Mouse (Mus musculus) liver, embryonic 11.5 days (tissue): ENCODE results near the gene Shisa6. TPM values are rescaled to one million over a fixed set of nuclear protein-coding genes. Genes with fewer than 3 reads are reported as not detected.

ENCODE experiments used
- ATAC-seq: fragments of 200-750 bp; cut with Nextera tagmentation; replicated peaks from 2 replicates; pipeline ENCODE4 v1.8.0; 2017; ENCODE audit warnings: moderate number of reproducible peaks, mild to moderate bottlenecking, moderate TSS enrichment, moderate library complexity; ENCODE audit not compliant: low FRiP score
- DNase-seq: peaks from one replicate; pipeline ENCODE4 v3.0.0-alpha.2; 2017; ENCODE audit warnings: low spot score
- H3K27ac ChIP-seq: fragments of 300-500 bp; sonication (generic); 2 replicates; pipeline ENCODE4 v1.5.1; 2014; ENCODE audit warnings: mild to moderate bottlenecking, low read depth, low read length, control low read depth
- H3K27me3 ChIP-seq: fragments of 300-500 bp; sonication (generic); replicated peaks from 2 replicates; pipeline ENCODE4 v1.6.1; 2014; ENCODE audit warnings: low read length, mixed read lengths; ENCODE audit not compliant: control insufficient read depth, insufficient read depth
- H3K36me3 ChIP-seq: fragments of 300-500 bp; sonication (generic); 2 replicates; pipeline ENCODE4 v1.6.1; 2014; ENCODE audit warnings: mild to moderate bottlenecking, low read length, moderate library complexity, mixed read lengths; ENCODE audit not compliant: control insufficient read depth, insufficient read depth
- H3K4me1 ChIP-seq: fragments of 300-500 bp; sonication (generic); replicated peaks from 2 replicates; pipeline ENCODE4 v1.6.1; 2014; ENCODE audit warnings: low read length, mixed read lengths; ENCODE audit not compliant: control insufficient read depth, insufficient read depth
- H3K4me2 ChIP-seq: fragments of 300-500 bp; sonication (generic); 2 replicates; pipeline ENCODE4 v1.6.1; 2014; ENCODE audit warnings: mild to moderate bottlenecking, control low read depth, moderate library complexity
- H3K4me3 ChIP-seq: fragments of 300-500 bp; sonication (generic); 2 replicates; pipeline ENCODE4 v1.5.1; 2014; ENCODE audit warnings: low read depth, low read length, control low read depth
- H3K9ac ChIP-seq: fragments of 300-500 bp; sonication (generic); 2 replicates; pipeline ENCODE4 v1.6.1; 2014; ENCODE audit warnings: low read depth, low read length, control low read depth
- H3K9me3 ChIP-seq: fragments of 300-500 bp; sonication (generic); 2 replicates; pipeline ENCODE4 v1.6.1; 2016; ENCODE audit warnings: low read length, inconsistent platforms, mixed read lengths; ENCODE audit not compliant: control insufficient read depth
- whole genome bisulfite sequencing: fragments of 180-500 bp; shearing (Covaris S2); extraction: QIAGEN DNeasy Blood & Tissue Kit; methylation state at CpG from one replicate; pipeline ENCODE4 v1.1.7; 2014; 5-methylcytosine and 5-hydroxymethylcytosine counted together
- polyA plus RNA-seq: library from polyadenylated mRNA; unstranded; fragments of >200 nt; fragmentation: Nextera tagmentation; extraction: Ambion mirVana; gene quantifications from 2 replicates; pipeline ENCODE4 v1.2.1, GENCODE M21; 2014

Gene Shisa6
- polyA plus RNA-seq, 1 experiment from 2014 or later = 0.22 TPM

- DNase-seq = no peak
Measured at GRCm38 (mm10) chr11:66534291-66534690, 8.5 kb upstream of the Shisa6 start.

GRCm38 (mm10) chr11:66528146-66528545 lies 2.4 kb upstream of the Shisa6 start:
- Histone ChIP-seq H3K9ac (no peak overlapping the region), H3K36me3 (no peaks in the 10 kb centered on the region), H3K27me3 (peaks cover 59% of the 10 kb centered on the region), H3K4me1 (0 out of 2 replicates have a peak, but pooled peaks cover 2% of the 10 kb centered on the region), H3K4me3 (no peak overlapping the region), H3K4me2 (no peak overlapping the region), H3K27ac (no peak overlapping the region), H3K9me3 (no peaks in the 10 kb centered on the region)
- no peak for DNase-seq
- ATAC-seq = no peak

More at GRCm38 (mm10) chr11:66534291-66534690, 8.5 kb upstream of the Shisa6 start:
- WGBS = 86% methylated on average over 4 of the region's 4 CpGs
- H3K9me3 ChIP-seq = no peaks in the 10 kb centered on the region
- H3K27me3 ChIP-seq = no peaks in the 10 kb centered on the region
- no peak for ATAC-seq
- no peaks in the 10 kb centered on the region for H3K36me3 ChIP-seq
- no peak overlapping the region for H3K9ac ChIP-seq
- no peak overlapping the region for H3K27ac ChIP-seq
- H3K4me3 ChIP-seq = no peak overlapping the region
- H3K4me1 ChIP-seq = no peaks in the 10 kb centered on the region
- H3K4me2 ChIP-seq = no peak overlapping the region

GRCm38 (mm10) chr11:66527343-66527742 lies 1.6 kb upstream of the Shisa6 start:
- peaks cover 61% of the 10 kb centered on the region for H3K27me3 ChIP-seq
- WGBS = 1% methylated on average over 5 of the region's 5 CpGs
- H3K9ac ChIP-seq = no peak overlapping the region
- no peak overlapping the region for H3K4me2 ChIP-seq
- H3K4me3 ChIP-seq = no peak overlapping the region
- H3K36me3 ChIP-seq = no peaks in the 10 kb centered on the region
- no peak for DNase-seq
- H3K9me3 ChIP-seq = no peaks in the 10 kb centered on the region
- H3K4me1 ChIP-seq = 0 out of 2 replicates have a peak, but pooled peaks cover 2% of the 10 kb centered on the region
- H3K27ac ChIP-seq = no peak overlapping the region
- no peak for ATAC-seq

GRCm38 (mm10) chr11:66526981-66527320 lies 1.2 kb upstream of the Shisa6 start:
- Histone ChIP-seq H3K4me3 (peak overlapping the region; percentile 50; the same call in 1 of the 2 replicates), H3K4me1 (0 out of 2 replicates have a peak, but pooled peaks cover 2% of the 10 kb centered on the region), H3K27me3 (peaks cover 63% of the 10 kb centered on the region), H3K9ac (no peak overlapping the region), H3K36me3 (no peaks in the 10 kb centered on the region), H3K27ac (no peak overlapping the region), H3K4me2 (peak overlapping the region; percentile 72), H3K9me3 (no peaks in the 10 kb centered on the region)
- 7% methylated on average over 5 of the region's 5 CpGs for WGBS
- no peak for DNase-seq
- no peak for ATAC-seq

GRCm38 (mm10) chr11:66526046-66526980 lies 549 bp upstream of the Shisa6 start:
- DNase-seq = peak; percentile 41
- peak overlapping the region; percentile 50 for H3K4me3 ChIP-seq
- peak overlapping the region; percentile 72 for H3K4me2 ChIP-seq
- peaks cover 63% of the 10 kb centered on the region for H3K27me3 ChIP-seq
- 0 out of 2 replicates have a peak, but pooled peaks cover 2% of the 10 kb centered on the region for H3K4me1 ChIP-seq
- no peaks in the 10 kb centered on the region for H3K36me3 ChIP-seq
- no peak; the same call in 1 of the 2 replicates for ATAC-seq
- H3K9me3 ChIP-seq = no peaks in the 10 kb centered on the region
- WGBS = under 1% methylated on average over 95 of the region's 126 CpGs
- H3K27ac ChIP-seq = no peak overlapping the region
- no peak overlapping the region for H3K9ac ChIP-seq

DNA sequence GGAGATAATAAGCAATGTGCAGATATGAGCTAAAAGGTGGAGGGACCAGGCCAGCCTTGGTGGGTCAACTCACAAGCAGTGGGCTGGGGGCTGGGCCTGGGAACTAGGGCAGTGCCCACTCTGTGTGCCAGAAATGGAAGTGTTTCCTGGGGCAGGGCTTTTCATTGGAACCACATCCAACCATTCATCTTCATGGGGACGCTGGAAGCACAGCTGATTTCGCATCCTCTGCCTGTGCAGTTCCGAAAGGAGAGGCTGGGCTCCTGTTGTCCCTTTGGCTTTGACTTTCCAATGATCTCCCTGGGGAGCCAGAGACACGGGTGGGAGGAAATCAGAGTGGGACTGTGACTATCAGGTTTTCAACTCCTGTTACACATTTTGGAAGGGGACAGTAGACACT lies 1.5 kb downstream of the Shisa6 start:
- Histone ChIP-seq H3K9me3 (no peaks in the 10 kb centered on the region), H3K36me3 (no peaks in the 10 kb centered on the region), H3K4me2 (no peak overlapping the region), H3K27me3 (peaks cover 63% of the 10 kb centered on the region), H3K27ac (no peak overlapping the region), H3K9ac (no peak overlapping the region), H3K4me1 (0 out of 2 replicates have a peak, but pooled peaks cover 2% of the 10 kb centered on the region), H3K4me3 (no peak overlapping the region)
- 39% methylated on average over 4 of the region's 4 CpGs for WGBS
- DNase-seq (no peak), ATAC-seq (no peak)

DNA sequence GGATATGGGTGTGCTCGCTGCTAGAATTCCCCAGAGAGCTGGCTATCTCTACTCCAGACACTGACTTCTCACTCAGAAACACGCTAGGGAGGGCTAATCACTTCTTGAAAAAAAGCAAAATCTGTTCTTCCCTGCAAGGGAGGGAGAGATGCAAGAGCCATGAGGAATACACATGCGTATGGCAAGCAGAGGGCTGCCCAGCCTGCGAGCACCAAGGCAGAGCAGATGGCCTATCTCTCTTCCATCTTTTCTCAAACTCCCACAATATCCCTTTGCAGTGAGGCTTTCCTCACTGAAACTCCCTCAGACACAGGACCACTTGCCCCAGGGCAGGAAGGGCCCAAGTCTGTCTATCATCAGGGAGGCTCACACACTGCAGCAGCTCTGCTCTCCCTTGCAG lies 3.4 kb downstream of the Shisa6 start:
- peaks cover 46% of the 10 kb centered on the region for H3K27me3 ChIP-seq
- no peak overlapping the region for H3K9ac ChIP-seq
- 71% methylated on average over 4 of the region's 4 CpGs for WGBS
- no peak overlapping the region for H3K4me3 ChIP-seq
- no peaks in the 10 kb centered on the region for H3K9me3 ChIP-seq
- 0 out of 2 replicates have a peak, but pooled peaks cover 2% of the 10 kb centered on the region for H3K4me1 ChIP-seq
- H3K27ac ChIP-seq = no peak overlapping the region
- ATAC-seq (no peak), DNase-seq (no peak)
- no peaks in the 10 kb centered on the region for H3K36me3 ChIP-seq
- no peak overlapping the region for H3K4me2 ChIP-seq

DNA sequence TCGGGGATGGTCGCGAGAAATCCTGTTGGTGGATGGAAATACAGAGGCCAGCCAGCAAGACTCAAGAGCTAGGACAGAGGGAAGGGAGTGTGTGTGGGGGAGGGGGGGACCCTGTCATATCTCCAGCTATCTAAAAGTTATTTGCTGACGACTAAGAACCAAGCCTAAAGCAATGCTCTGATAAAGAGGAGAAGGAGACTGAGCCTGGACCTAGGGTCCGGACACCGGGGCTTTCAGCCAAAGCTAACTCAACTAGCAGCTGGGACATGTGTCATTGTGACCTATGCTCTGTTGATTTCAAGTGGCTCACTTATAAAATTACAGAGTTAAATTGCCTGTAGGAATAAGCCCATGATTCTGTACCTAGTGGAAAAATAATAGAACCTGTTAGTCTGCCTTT lies 6.4 kb downstream of the Shisa6 start:
- H3K36me3 ChIP-seq = no peaks in the 10 kb centered on the region
- ATAC-seq (no peak), DNase-seq (no peak)
- H3K9me3 ChIP-seq = no peaks in the 10 kb centered on the region
- H3K27ac ChIP-seq = no peak overlapping the region
- H3K4me1 ChIP-seq = no peaks in the 10 kb centered on the region
- H3K9ac ChIP-seq = no peak overlapping the region
- no peak overlapping the region for H3K4me2 ChIP-seq
- H3K4me3 ChIP-seq = no peak overlapping the region
- H3K27me3 ChIP-seq = peaks cover 16% of the 10 kb centered on the region
- 76% methylated on average over 6 of the region's 6 CpGs for WGBS

DNA sequence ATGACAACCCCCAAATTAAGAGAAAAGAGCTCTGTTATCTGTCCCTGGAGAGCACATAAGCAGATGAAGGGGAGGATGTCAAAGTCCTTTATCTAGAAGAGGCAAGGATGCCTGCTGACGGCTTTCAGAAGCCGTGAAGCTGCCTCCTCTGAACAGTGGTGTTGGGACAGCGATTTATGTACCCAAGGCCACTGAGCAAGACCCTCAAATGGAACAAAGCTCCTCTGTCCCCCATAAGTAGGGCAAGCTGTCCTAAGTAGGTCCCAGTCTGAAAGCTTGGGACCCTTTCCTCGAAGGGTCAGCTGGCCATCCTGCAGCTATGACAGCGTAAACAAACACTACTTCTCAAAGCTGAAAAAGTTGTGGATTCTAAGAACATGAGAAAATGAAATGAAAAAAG lies 11.4 kb downstream of the Shisa6 start:
- no peak overlapping the region for H3K27ac ChIP-seq
- WGBS = 66% methylated on average over 5 of the region's 5 CpGs
- H3K4me3 ChIP-seq = no peak overlapping the region
- H3K4me1 ChIP-seq = no peaks in the 10 kb centered on the region
- no peak overlapping the region for H3K4me2 ChIP-seq
- H3K9me3 ChIP-seq = no peaks in the 10 kb centered on the region
- H3K27me3 ChIP-seq = no peaks in the 10 kb centered on the region; the same call in 1 of the 2 replicates
- H3K36me3 ChIP-seq = no peaks in the 10 kb centered on the region
- ATAC-seq (no peak), DNase-seq (no peak)
- no peak overlapping the region for H3K9ac ChIP-seq
